28 mouse cellular contexts compared by ENCODE assay signal in genomic region chr10:22299324-22299723, GRCm38 (mm10).
DNase-seq lines count a peak whose midpoint lies in the region; ATAC-seq and TF ChIP-seq lines count a peak whose summit lies in the region.
"Had no signal": no experiment of that assay in that cellular context is flagged by ENCODE, and none has a peak within 500 bp of the region (broad histone marks: within the 10 kb centered on the region; RNA-seq: fewer than 3 reads in every experiment).

No protein-coding gene starts in this region.

- no peaks in the 10 kb centered on the region for H3K9me3 ChIP-seq in MEL (replicated peaks; ENCODE audit: insufficient read depth, low read length)
- H3K9me3 ChIP-seq in stomach, postnatal 0 days (ENCODE audit: control insufficient read depth, low read length) = no peaks in the 10 kb centered on the region
- H3K9me3 ChIP-seq: embryonic facial prominence, embryonic 15.5 days; forebrain, embryonic 15.5 days; G1E; heart, embryonic 13.5 days; hindbrain, embryonic 12.5 days; liver, embryonic 12.5 days; megakaryocyte, embryonic 14.5 days; midbrain, embryonic 13.5 days; neural tube, embryonic 12.5 days had no signal

- TF ChIP-seq CTCF in MEL (IDR thresholded peaks at IDR 0.05 in 2 of 3, conservative IDR thresholded peaks at IDR 0.05 in 1 of 3; ENCODE audit: control insufficient read depth in 1 of 3, insufficient read depth in 1 of 3, low read depth in 2 of 3, low read length in 3 of 3, poor library complexity in 1 of 3, severe bottlenecking in 1 of 3) = no peak
- no peak for TF ChIP-seq CTCF in stomach, postnatal 0 days (IDR thresholded peaks at IDR 0.05; ENCODE audit: low read depth)

- DNase-seq in CD4-positive, CD25-positive, alpha-beta regulatory T cell, adult 2 months (ENCODE audit: low read depth, low spot score) = peak; percentile 84
- DNase-seq in MEL (ENCODE audit: low read depth, low spot score) = peak; percentile 20
- DNase-seq in induced T-regulatory cell, adult 2 months (ENCODE audit: low read depth) = peak; percentile 94
- DNase-seq in splenic B cell, adult 2 months (ENCODE audit: low read depth, low spot score) = peak; percentile 58
- no peak for DNase-seq in right cerebral cortex, adult 18-20 months
- DNase-seq in stomach, postnatal 0 days (ENCODE audit: low spot score) = no peak
- no peak for DNase-seq in right cerebral cortex, postnatal 25 days
- DNase-seq: adrenal gland, postnatal 14 days; cerebellum, adult 8-10 months; cerebellum, postnatal 36 days; gastrocnemius, postnatal 14 days; heart, adult 2 months; heart, postnatal 14 days; kidney, adult 18-20 months; lung, adult 18-20 months; lung, postnatal 14 days; right cerebral cortex, postnatal 4 days had no signal

- no peak for TF ChIP-seq RAD21 in MEL (IDR thresholded peaks at IDR 0.05; ENCODE audit: low read depth, low read length)

- no peak overlapping the region for H3K9ac ChIP-seq in MEL (ENCODE audit: control insufficient read depth, low read depth, low read length, poor library complexity, severe bottlenecking)
- no peak overlapping the region for H3K9ac ChIP-seq in stomach, postnatal 0 days (ENCODE audit: low read length)
- H3K9ac ChIP-seq: embryonic facial prominence, embryonic 15.5 days; forebrain, embryonic 15.5 days; heart, embryonic 13.5 days; hindbrain, embryonic 12.5 days; liver, embryonic 12.5 days; midbrain, embryonic 13.5 days; neural tube, embryonic 12.5 days had no signal

- no peak for TF ChIP-seq EP300 in MEL (IDR thresholded peaks at IDR 0.05; ENCODE audit: low read depth in 1 of 2, low read length in 2 of 2)
- no peak for TF ChIP-seq EP300 in stomach, postnatal 0 days (optimal IDR thresholded peaks at IDR 0.05)

- peaks cover 5% of the 10 kb centered on the region; the same call in 1 of the 2 replicates for H3K79me2 ChIP-seq in MEL (ENCODE audit: control insufficient read depth, insufficient read depth, low read length, poor library complexity)

- H3K36me3 ChIP-seq in MEL (ENCODE audit: control insufficient read depth in 1 of 2, insufficient read depth in 2 of 2, low read length in 2 of 2) = peaks cover 0 to 61% of the 10 kb centered on the region in 2 experiments; a peak in 2 of 4 replicates
- peaks cover 2% of the 10 kb centered on the region for H3K36me3 ChIP-seq in splenic B cell, adult 2 months (ENCODE audit: control insufficient read depth, insufficient read depth, low read length, poor library complexity, severe bottlenecking)
- no peaks in the 10 kb centered on the region for H3K36me3 ChIP-seq in stomach, postnatal 0 days (ENCODE audit: control insufficient read depth, insufficient read depth, low read length)
- H3K36me3 ChIP-seq: embryonic facial prominence, embryonic 15.5 days; forebrain, embryonic 15.5 days; heart, embryonic 13.5 days; hindbrain, embryonic 12.5 days; liver, embryonic 12.5 days; midbrain, embryonic 13.5 days; neural tube, embryonic 12.5 days had no signal

- no peak overlapping the region for H3K27ac ChIP-seq in MEL (ENCODE audit: control insufficient read depth, low read depth, low read length)
- no peak overlapping the region for H3K27ac ChIP-seq in stomach, postnatal 0 days (replicated peaks)
- H3K27ac ChIP-seq: embryonic facial prominence, embryonic 15.5 days; forebrain, embryonic 15.5 days; heart, adult 2 months; heart, embryonic 13.5 days; hindbrain, embryonic 12.5 days; kidney, postnatal 0 days; liver, embryonic 12.5 days; midbrain, embryonic 13.5 days; neural tube, embryonic 12.5 days had no signal

- ATAC-seq in stomach, postnatal 0 days (ENCODE audit: low FRiP score, low TSS enrichment) = no peak
- ATAC-seq: forebrain, embryonic 15.5 days; liver, embryonic 12.5 days; midbrain, embryonic 13.5 days had no signal

- no peaks in the 10 kb centered on the region for H3K27me3 ChIP-seq in MEL (ENCODE audit: control insufficient read depth in 1 of 2, insufficient read depth in 2 of 2, low read length in 2 of 2)
- no peaks in the 10 kb centered on the region for H3K27me3 ChIP-seq in splenic B cell, adult 2 months (ENCODE audit: control insufficient read depth, insufficient read depth, low read length, poor library complexity, severe bottlenecking)
- H3K27me3 ChIP-seq in stomach, postnatal 0 days (ENCODE audit: control insufficient read depth, insufficient read depth, low read length) = no peaks in the 10 kb centered on the region
- H3K27me3 ChIP-seq: CH12.LX; embryonic facial prominence, embryonic 15.5 days; forebrain, embryonic 15.5 days; heart, embryonic 13.5 days; hindbrain, embryonic 12.5 days; liver, embryonic 12.5 days; megakaryocyte, embryonic 14.5 days; midbrain, embryonic 13.5 days; neural tube, embryonic 12.5 days had no signal

- H3K4me1 ChIP-seq in MEL (ENCODE audit: control insufficient read depth in 1 of 2, insufficient read depth in 2 of 2, low read length in 2 of 2) = peaks cover 16 to 34% of the 10 kb centered on the region in 2 experiments
- H3K4me1 ChIP-seq in stomach, postnatal 0 days (replicated peaks; ENCODE audit: control insufficient read depth, insufficient read depth) = no peaks in the 10 kb centered on the region
- H3K4me1 ChIP-seq: embryonic facial prominence, embryonic 15.5 days; forebrain, embryonic 15.5 days; heart, embryonic 13.5 days; hindbrain, embryonic 12.5 days; liver, embryonic 12.5 days; midbrain, embryonic 13.5 days; neural tube, embryonic 12.5 days had no signal

- H3K4me3 ChIP-seq in MEL (ENCODE audit: control insufficient read depth in 1 of 2, insufficient read depth in 1 of 2, low read depth in 2 of 2, low read length in 2 of 2) = no peak overlapping the region
- H3K4me3 ChIP-seq in stomach, postnatal 0 days (ENCODE audit: low read depth, low read length) = no peak overlapping the region
- H3K4me3 ChIP-seq: embryonic facial prominence, embryonic 15.5 days; forebrain, embryonic 15.5 days; heart, adult 2 months; heart, embryonic 13.5 days; hindbrain, embryonic 12.5 days; liver, embryonic 12.5 days; megakaryocyte, embryonic 14.5 days; midbrain, embryonic 13.5 days; neural tube, embryonic 12.5 days had no signal

- H3K4me2 ChIP-seq in stomach, postnatal 0 days (replicated peaks; ENCODE audit: low read depth) = no peak overlapping the region
- H3K4me2 ChIP-seq: embryonic facial prominence, embryonic 15.5 days; forebrain, embryonic 15.5 days; heart, embryonic 13.5 days; hindbrain, embryonic 12.5 days; liver, embryonic 12.5 days; midbrain, embryonic 13.5 days; neural tube, embryonic 12.5 days had no signal

- 78% methylated on average over 2 of the region's 2 CpGs for WGBS in stomach, postnatal 0 days

- no peak for TF ChIP-seq POLR2A in MEL (IDR thresholded peaks at IDR 0.05; ENCODE audit: control insufficient read depth in 1 of 2, insufficient read depth in 1 of 2, low read depth in 1 of 2, low read length in 2 of 2, poor library complexity in 1 of 2)

TF ChIP-seq in MEL, 35 proteins besides CTCF, POLR2A, EP300 and RAD21:
- TF ChIP-seq TAL1 (IDR thresholded peaks at IDR 0.05; ENCODE audit: low read length) (peak; percentile 52), HCFC1 (IDR thresholded peaks at IDR 0.05; ENCODE audit: low read depth, low read length) (no peak)

Comparison
In these comparisons a context has a peak if more than half of its experiments do, and no peak if none do; other contexts are left out.
1. DNase-seq: peak in CD4-positive, CD25-positive, alpha-beta regulatory T cell, adult 2 months (single experiment), MEL (single experiment), induced T-regulatory cell, adult 2 months (single experiment) and splenic B cell, adult 2 months (single experiment); none in right cerebral cortex, adult 18-20 months (single experiment), stomach, postnatal 0 days (single experiment) and right cerebral cortex, postnatal 25 days (single experiment).